Mouse (Mus musculus): ENCODE results near the gene Atp6v0a4.
A peak's percentile ranks its signal among the peaks of the same experiment; 100 is the strongest.

Atp6v0a4 gene

GRCm38 (mm10) chr6:38124207-38124835, at the start of gene Atp6v0a4:
Atp6v0a4 (minus strand) TSS chr6:38124586.
- DNase-seq (ENCODE audit: low read depth) = no peak

GRCm38 (mm10) chr6:38165385-38165784, 41.0 kb upstream of the Atp6v0a4 start:
- DNase-seq (ENCODE audit: low read depth) = no peak

GRCm38 (mm10) chr6:38164705-38165104, 40.3 kb upstream of the Atp6v0a4 start:
- no peak for DNase-seq (ENCODE audit: low read depth)

- DNase-seq (ENCODE audit: low read depth) = no peak
Measured at GRCm38 (mm10) chr6:38162825-38163504, 38.6 kb upstream of the Atp6v0a4 start.

GRCm38 (mm10) chr6:38160556-38160955, 36.2 kb upstream of the Atp6v0a4 start:
- no peak for DNase-seq (ENCODE audit: low read depth)

- peak; percentile 81 for DNase-seq (ENCODE audit: low read depth)
Measured at GRCm38 (mm10) chr6:38160102-38160501, 35.7 kb upstream of the Atp6v0a4 start.

GRCm38 (mm10) chr6:38159576-38159975, 35.2 kb upstream of the Atp6v0a4 start:
- no peak for DNase-seq (ENCODE audit: low read depth)

GRCm38 (mm10) chr6:38157925-38158324, 33.5 kb upstream of the Atp6v0a4 start:
- DNase-seq (ENCODE audit: low read depth) = no peak

GRCm38 (mm10) chr6:38156204-38156603, 31.8 kb upstream of the Atp6v0a4 start:
- no peak for DNase-seq (ENCODE audit: low read depth)

GRCm38 (mm10) chr6:38152305-38152704, 27.9 kb upstream of the Atp6v0a4 start:
- no peak for DNase-seq (ENCODE audit: low read depth)

GRCm38 (mm10) chr6:38149483-38149882, 25.1 kb upstream of the Atp6v0a4 start:
- no peak for DNase-seq (ENCODE audit: low read depth)

- no peak for DNase-seq (ENCODE audit: low read depth)
Measured at GRCm38 (mm10) chr6:38148626-38149025, 24.2 kb upstream of the Atp6v0a4 start.

- DNase-seq (ENCODE audit: low read depth) = no peak
Measured at GRCm38 (mm10) chr6:38147301-38147700, 22.9 kb upstream of the Atp6v0a4 start.

- DNase-seq (ENCODE audit: low read depth) = no peak
Measured at GRCm38 (mm10) chr6:38145463-38146065, 21.2 kb upstream of the Atp6v0a4 start.

- DNase-seq (ENCODE audit: low read depth) = no peak
Measured at GRCm38 (mm10) chr6:38144161-38144998, 20.0 kb upstream of the Atp6v0a4 start.

GRCm38 (mm10) chr6:38140402-38140801, 16.0 kb upstream of the Atp6v0a4 start:
- DNase-seq (ENCODE audit: low read depth) = no peak

GRCm38 (mm10) chr6:38139086-38139485, 14.7 kb upstream of the Atp6v0a4 start:
- peak; percentile 12 for DNase-seq (ENCODE audit: low read depth)

- DNase-seq (ENCODE audit: low read depth) = no peak
Measured at GRCm38 (mm10) chr6:38134806-38135559, 10.6 kb upstream of the Atp6v0a4 start.

- no peak for DNase-seq (ENCODE audit: low read depth)
Measured at GRCm38 (mm10) chr6:38131801-38132231, 7.4 kb upstream of the Atp6v0a4 start.

GRCm38 (mm10) chr6:38129883-38130282, 5.5 kb upstream of the Atp6v0a4 start:
- DNase-seq (ENCODE audit: low read depth) = peak; percentile 1

GRCm38 (mm10) chr6:38128115-38128514, 3.7 kb upstream of the Atp6v0a4 start:
- DNase-seq (ENCODE audit: low read depth) = no peak

GRCm38 (mm10) chr6:38125462-38125861, 1.1 kb upstream of the Atp6v0a4 start:
- DNase-seq (ENCODE audit: low read depth) = no peak
